8 mouse cellular contexts compared by ENCODE assay signal in genomic region chr1:59333386-59333759, GRCm38 (mm10).
DNase-seq lines count a peak whose midpoint lies in the region; ATAC-seq lines count a peak whose summit lies in the region.
"Had no signal": no experiment of that assay in that cellular context is flagged by ENCODE, and none has a peak within 500 bp of the region (broad histone marks: within the 10 kb centered on the region; RNA-seq: fewer than 3 reads in every experiment).

No protein-coding gene starts in this region.

- H3K9me3 ChIP-seq in lung, embryonic 16.5 days (ENCODE audit: control insufficient read depth, low read length) = no peaks in the 10 kb centered on the region
- no peaks in the 10 kb centered on the region for H3K9me3 ChIP-seq in forebrain, embryonic 13.5 days (replicated peaks)
- H3K9me3 ChIP-seq in limb, embryonic 10.5 days (replicated peaks) = no peaks in the 10 kb centered on the region
- H3K9me3 ChIP-seq: lung, embryonic 15.5 days had no signal

- H3K4me1 ChIP-seq in lung, embryonic 16.5 days (replicated peaks; ENCODE audit: control insufficient read depth, insufficient read depth, low read length) = peaks cover 12% of the 10 kb centered on the region
- H3K4me1 ChIP-seq in forebrain, embryonic 13.5 days = peaks cover 27% of the 10 kb centered on the region
- H3K4me1 ChIP-seq in limb, embryonic 10.5 days = peaks cover 59% of the 10 kb centered on the region

- 0 out of 2 replicates have a peak overlapping the region, but pooled peaks have one; percentile 12 for H3K4me2 ChIP-seq in lung, embryonic 16.5 days (ENCODE audit: low read depth, low read length)
- peak overlapping the region; percentile 39 for H3K4me2 ChIP-seq in forebrain, embryonic 13.5 days

- DNase-seq in lung, postnatal 4 days = no peak
- DNase-seq in limb, embryonic 10.5 days (ENCODE audit: low spot score) = no peak
- no peak for DNase-seq in thymus, postnatal 14 days
- DNase-seq in right cerebral cortex, adult 2 months (ENCODE audit: low spot score in 2 of 2) = no peak
- no peak for DNase-seq in urinary bladder, postnatal 10 days (ENCODE audit: low spot score)

- 48% methylated on average over 5 of the region's 5 CpGs for WGBS in lung, embryonic 16.5 days
- WGBS in forebrain, embryonic 13.5 days = 18% methylated on average over 5 of the region's 5 CpGs
- 34% methylated on average over 5 of the region's 5 CpGs for WGBS in limb, embryonic 10.5 days

- H3K27ac ChIP-seq in lung, embryonic 16.5 days (ENCODE audit: low read length) = no peak overlapping the region
- peak overlapping the region; percentile 35 for H3K27ac ChIP-seq in forebrain, embryonic 13.5 days
- H3K27ac ChIP-seq in limb, embryonic 10.5 days = peak overlapping the region; percentile 84
- H3K27ac ChIP-seq: lung, embryonic 15.5 days had no signal

- no peaks in the 10 kb centered on the region for H3K27me3 ChIP-seq in lung, embryonic 16.5 days (ENCODE audit: control insufficient read depth, insufficient read depth, low read depth, low read length)
- H3K27me3 ChIP-seq in forebrain, embryonic 13.5 days = no peaks in the 10 kb centered on the region
- H3K27me3 ChIP-seq in limb, embryonic 10.5 days (ENCODE audit: low read depth, poor library complexity, severe bottlenecking) = no peaks in the 10 kb centered on the region
- H3K27me3 ChIP-seq: lung, embryonic 15.5 days had no signal

- ATAC-seq in lung, embryonic 16.5 days (ENCODE audit: low read depth) = 0 out of 2 replicates have a peak, but pooled peaks have one; percentile 24
- peak; percentile 65; the same call in 1 of the 2 replicates for ATAC-seq in forebrain, embryonic 13.5 days

- H3K4me3 ChIP-seq in lung, embryonic 16.5 days (ENCODE audit: low read length) = no peak overlapping the region
- H3K4me3 ChIP-seq in forebrain, embryonic 13.5 days = no peak overlapping the region
- H3K4me3 ChIP-seq in limb, embryonic 10.5 days = no peak overlapping the region
- H3K4me3 ChIP-seq: lung, embryonic 15.5 days had no signal

- H3K9ac ChIP-seq in lung, embryonic 16.5 days (ENCODE audit: low read length) = no peak overlapping the region
- 0 out of 2 replicates have a peak overlapping the region, but pooled peaks have one; percentile 21 for H3K9ac ChIP-seq in forebrain, embryonic 13.5 days
- H3K9ac ChIP-seq: lung, embryonic 15.5 days had no signal

- no peaks in the 10 kb centered on the region for H3K36me3 ChIP-seq in lung, embryonic 16.5 days (ENCODE audit: control insufficient read depth, insufficient read depth, low read length)
- no peaks in the 10 kb centered on the region for H3K36me3 ChIP-seq in forebrain, embryonic 13.5 days (ENCODE audit: poor library complexity, severe bottlenecking)
- H3K36me3 ChIP-seq in limb, embryonic 10.5 days = no peaks in the 10 kb centered on the region
- H3K36me3 ChIP-seq: lung, embryonic 15.5 days had no signal
